Comparison of ENCODE assay signal across 8 mouse cellular contexts in genomic region chr9:120190891-120191290, GRCm38 (mm10). TPM values are rescaled to one million over a fixed set of nuclear protein-coding genes. Genes with fewer than 3 reads are reported as not detected.
DNase-seq lines count a peak whose midpoint lies in the region; ATAC-seq and TF ChIP-seq lines count a peak whose summit lies in the region.

No protein-coding gene starts in this region.

- peak overlapping the region; percentile 82 for H3K27ac ChIP-seq in left cerebral cortex, adult 2 months
- H3K27ac ChIP-seq in embryonic facial prominence, embryonic 10.5 days (replicated peaks), result peak overlapping the region; percentile 8
- H3K27ac ChIP-seq in intestine, embryonic 15.5 days, result no peak overlapping the region
- no peak overlapping the region for H3K27ac ChIP-seq in neural tube, embryonic 11.5 days (ENCODE audit: low read depth, low read length)

- H3K36me3 ChIP-seq in embryonic facial prominence, embryonic 10.5 days (replicated peaks), result no peaks in the 10 kb centered on the region
- H3K36me3 ChIP-seq in intestine, embryonic 15.5 days, result no peaks in the 10 kb centered on the region
- no peaks in the 10 kb centered on the region for H3K36me3 ChIP-seq in neural tube, embryonic 11.5 days (ENCODE audit: control insufficient read depth, insufficient read depth, low read length)

- intact Hi-C loops in left cerebral cortex, adult 2 months (cut with DNase I), result loop anchor here (2.0 to 5.0 kb wide), 3 partner anchors 111 to 226 kb away; partner anchors contain the start of gene Myrip
- intact Hi-C loops in left cerebral cortex, postnatal 14 days (cut with DNase I), result loop anchor here (1.0 to 5.0 kb wide), 3 partner anchors 111 to 236 kb away; partner anchors contain the start of gene Myrip
- intact Hi-C loops in gastrocnemius, postnatal 14 days (cut with DNase I; ENCODE audit: low total_unique reads), result no loop called here
- intact Hi-C loops in heart, postnatal 10 days (cut with DNase I), result loop anchor here (1.0 to 2.0 kb wide), 2 partner anchors 187 to 234 kb away; no protein-coding TSS in a partner anchor

- peak overlapping the region; percentile 13; the same call in 1 of the 2 replicates for H3K9ac ChIP-seq in intestine, embryonic 15.5 days
- H3K9ac ChIP-seq in neural tube, embryonic 11.5 days (ENCODE audit: low read length), result peak overlapping the region; percentile 24; the same call in 1 of the 2 replicates

- no peak for DNase-seq in left cerebral cortex, adult 2 months (ENCODE audit: extremely low spot score in 1 of 2, low spot score in 2 of 2)
- DNase-seq in left cerebral cortex, postnatal 14 days (ENCODE audit: low spot score in 2 of 2), result no peak
- DNase-seq in embryonic facial prominence, embryonic 10.5 days (ENCODE audit: low spot score), result no peak
- peak; percentile 18 for DNase-seq in neural tube, embryonic 11.5 days (ENCODE audit: low spot score)
- no peak for DNase-seq in adrenal gland, postnatal 36 days
- DNase-seq in gastrocnemius, postnatal 14 days, result no peak
- DNase-seq in heart, postnatal 10 days, result no peak

- H3K4me3 ChIP-seq in left cerebral cortex, adult 2 months, result peak overlapping the region; percentile 40
- peak overlapping the region; percentile 54 for H3K4me3 ChIP-seq in embryonic facial prominence, embryonic 10.5 days
- peak overlapping the region; percentile 35 for H3K4me3 ChIP-seq in intestine, embryonic 15.5 days (replicated peaks)
- H3K4me3 ChIP-seq in neural tube, embryonic 11.5 days (ENCODE audit: low read depth, low read length), result peak overlapping the region; percentile 23; the same call in 1 of the 2 replicates

- H3K4me2 ChIP-seq in intestine, embryonic 15.5 days (replicated peaks), result peak overlapping the region; percentile 64
- H3K4me2 ChIP-seq in neural tube, embryonic 11.5 days (ENCODE audit: low read depth), result peak overlapping the region; percentile 43

- H3K27me3 ChIP-seq in embryonic facial prominence, embryonic 10.5 days (replicated peaks; ENCODE audit: low read depth, poor library complexity, severe bottlenecking), result peaks cover 16% of the 10 kb centered on the region
- H3K27me3 ChIP-seq in intestine, embryonic 15.5 days (replicated peaks), result peaks cover 7% of the 10 kb centered on the region
- H3K27me3 ChIP-seq in neural tube, embryonic 11.5 days (ENCODE audit: control insufficient read depth, insufficient read depth, low read length), result no peaks in the 10 kb centered on the region

- no peak for TF ChIP-seq CTCF in left cerebral cortex, adult 2 months (IDR thresholded peaks at IDR 0.05)

- 46% methylated on average over 13 of the region's 13 CpGs for WGBS in embryonic facial prominence, embryonic 10.5 days
- WGBS in intestine, embryonic 15.5 days, result 40% methylated on average over 13 of the region's 13 CpGs
- 49% methylated on average over 13 of the region's 13 CpGs for WGBS in neural tube, embryonic 11.5 days

- ATAC-seq in intestine, embryonic 15.5 days, result peak; percentile 66
- ATAC-seq in neural tube, embryonic 11.5 days (ENCODE audit: insufficient read depth, low FRiP score, low TSS enrichment), result peak; percentile 60; the same call in 1 of the 2 replicates

- no peaks in the 10 kb centered on the region for H3K9me3 ChIP-seq in embryonic facial prominence, embryonic 10.5 days
- H3K9me3 ChIP-seq in intestine, embryonic 15.5 days, result no peaks in the 10 kb centered on the region
- no peaks in the 10 kb centered on the region for H3K9me3 ChIP-seq in neural tube, embryonic 11.5 days (ENCODE audit: control insufficient read depth, low read length)

- peaks cover 8% of the 10 kb centered on the region; the same call in 1 of the 2 replicates for H3K4me1 ChIP-seq in embryonic facial prominence, embryonic 10.5 days
- H3K4me1 ChIP-seq in intestine, embryonic 15.5 days (replicated peaks), result no peaks in the 10 kb centered on the region; the same call in 1 of the 2 replicates
- H3K4me1 ChIP-seq in neural tube, embryonic 11.5 days (ENCODE audit: control insufficient read depth, insufficient read depth, low read length), result no peaks in the 10 kb centered on the region

RNA-seq across cellular contexts. Expression of gene Mobp, which starts 41.4 kb away (rescaled TPM):
- 100 to 1,000 TPM; 177 to 214 TPM for total RNA-seq in left cerebral cortex, adult 2 months (2021)
- 100 to 1,000 TPM; 128 to 224 TPM for total RNA-seq in left cerebral cortex, postnatal 14 days (2021)
- polyA plus RNA-seq in embryonic facial prominence, embryonic 10.5 days (2016; fragmentation: Nextera tagmentation; extraction: Ambion mirVana), result 0.53 and 0.93 TPM in 2 replicates
- 0.11 and 0.14 TPM in 2 replicates for polyA plus RNA-seq in intestine, embryonic 15.5 days (2015; fragmentation: Nextera tagmentation; extraction: Ambion mirVana)
- polyA plus RNA-seq in neural tube, embryonic 11.5 days (2014; fragmentation: Nextera tagmentation; extraction: Ambion mirVana), result not detected in 2 replicates
- total RNA-seq in adrenal gland, postnatal 36 days (2021), result under 1 TPM in 1 of 2 experiments, not detected in 1; 0.10 TPM
- total RNA-seq in gastrocnemius, postnatal 14 days (2021), result under 1 TPM; 0.16 to 0.27 TPM
- total RNA-seq in heart, postnatal 10 days (2021), result not detected

Comparison
In these comparisons a context has a peak if more than half of its experiments do, and no peak if none do; other contexts are left out.
1. H3K27ac ChIP-seq: peak in left cerebral cortex, adult 2 months (single experiment) and embryonic facial prominence, embryonic 10.5 days (single experiment); none in intestine, embryonic 15.5 days (single experiment) and neural tube, embryonic 11.5 days (single experiment).
2. RNA of gene Mobp, which starts 41.4 kb away (total RNA-seq): 128 to 224 TPM in left cerebral cortex, postnatal 14 days and 177 to 214 TPM in left cerebral cortex, adult 2 months; 0.16 to 0.27 TPM in gastrocnemius, postnatal 14 days, 0.10 TPM in adrenal gland, postnatal 36 days and not detected in heart, postnatal 10 days; every median in the first group is over 100 times any median in the second.
3. Peak in every context shown above with its lines, with median percentiles within 50 percentile points of each other: H3K4me3 ChIP-seq.